Mouse (Mus musculus) bone marrow macrophage, adult 2 months (primary cell): ENCODE data around the gene Glra3. TPM values are rescaled to one million over a fixed set of nuclear protein-coding genes. Genes with fewer than 3 reads are reported as not detected.

Experiments used
- H3K27ac ChIP-seq: 2 replicates; pipeline ENCODE4 v1.5.1; 2012; ENCODE audit warnings: low read depth, low read length; ENCODE audit not compliant: insufficient read depth
- H3K4me1 ChIP-seq: 2 replicates; pipeline ENCODE4 v1.6.1; 2012; ENCODE audit warnings: low read length; ENCODE audit not compliant: control insufficient read depth, insufficient read depth
- H3K4me3 ChIP-seq: 2 replicates; pipeline ENCODE4 v1.5.1; 2012; ENCODE audit warnings: mild to moderate bottlenecking, low read length, moderate library complexity; ENCODE audit not compliant: insufficient read depth
- CTCF ChIP-seq: IDR thresholded peaks from 2 replicates; pipeline ENCODE4 v1.5.1; 2012; ENCODE audit warnings: low read depth, mild to moderate bottlenecking, low read length, moderate library complexity
- POLR2A ChIP-seq: IDR thresholded peaks from 2 replicates; pipeline ENCODE4 v1.6.1; 2012; ENCODE audit warnings: mild to moderate bottlenecking, low read depth, low read length, borderline replicate concordance
- polyA plus RNA-seq: library from polyadenylated mRNA; stranded (reverse); fragments of >200 nt; gene quantifications from 2 replicates; pipeline ENCODE4 v1.2.4, GENCODE M21; 2012; ENCODE audit not compliant: missing spikeins, insufficient read depth, insufficient read length

Gene Glra3
- polyA plus RNA-seq, 1 experiment: not detected

GRCm38 (mm10) chr8:56110296-56110695 is 170.0 kb downstream of the Glra3 start:
- no peak for TF ChIP-seq POLR2A
- TF ChIP-seq CTCF: no peak
- Histone ChIP-seq H3K27ac (no peak overlapping the region), H3K4me3 (no peak overlapping the region), H3K4me1 (no peaks in the 10 kb centered on the region)

- no peak overlapping the region for H3K27ac ChIP-seq
- TF ChIP-seq POLR2A: no peak
- no peak for TF ChIP-seq CTCF
These were observed 189.1 kb downstream of the Glra3 start for GRCm38 (mm10) chr8:56129357-56129756.

GRCm38 (mm10) chr8:56150697-56151096 is 210.4 kb downstream of the Glra3 start:
- Histone ChIP-seq H3K27ac (no peak overlapping the region), H3K4me1 (peaks cover 6% of the 10 kb centered on the region; the same call in 1 of the 2 replicates), H3K4me3 (no peak overlapping the region)
- no peak for TF ChIP-seq POLR2A
- TF ChIP-seq CTCF: no peak

More at GRCm38 (mm10) chr8:56129357-56129756, 189.1 kb downstream of the Glra3 start:
- no peaks in the 10 kb centered on the region for H3K4me1 ChIP-seq
- no peak overlapping the region for H3K4me3 ChIP-seq

GRCm38 (mm10) chr8:56151574-56151973 is 211.3 kb downstream of the Glra3 start:
- TF ChIP-seq CTCF (no peak), POLR2A (no peak)
- H3K4me1 ChIP-seq: no peaks in the 10 kb centered on the region
- H3K27ac ChIP-seq: no peak overlapping the region
- H3K4me3 ChIP-seq: no peak overlapping the region

- TF ChIP-seq CTCF (no peak), POLR2A (no peak)
- no peaks in the 10 kb centered on the region for H3K4me1 ChIP-seq
- no peak overlapping the region for H3K27ac ChIP-seq
- no peak overlapping the region for H3K4me3 ChIP-seq
These were observed 218.7 kb downstream of the Glra3 start for GRCm38 (mm10) chr8:56158966-56159365.

Other genes starting within 250 kb of the Glra3 start
- gene Adam29, start 33.5 kb upstream of the Glra3 start, polyA plus RNA-seq: not detected in 2 replicates